Mouse (Mus musculus) small intestine, adult 2 months (tissue): ENCODE measurements around the gene Car2. TPM values are rescaled to one million over a fixed set of nuclear protein-coding genes. Genes with fewer than 3 reads are reported as not detected.

Experiments
- H3K27ac ChIP-seq: fragments of 200-500 bp; 2 replicates; pipeline ENCODE4 v1.5.1; 2012; ENCODE audit warnings: low read depth, low read length, control low read depth, inconsistent platforms; ENCODE audit not compliant: insufficient read depth
- H3K27me3 ChIP-seq: fragments of 200-500 bp; 2 replicates; pipeline ENCODE4 v1.6.1; 2012; ENCODE audit warnings: mild to moderate bottlenecking, moderate library complexity, low read length, inconsistent platforms; ENCODE audit not compliant: control insufficient read depth, insufficient read depth
- H3K36me3 ChIP-seq: fragments of 200-500 bp; 2 replicates; pipeline ENCODE4 v1.6.1; 2012; ENCODE audit warnings: mild to moderate bottlenecking, low read length, control low read depth, inconsistent platforms; ENCODE audit not compliant: control insufficient read depth, insufficient read depth
- H3K4me1 ChIP-seq: fragments of 200-500 bp; 2 replicates; pipeline ENCODE4 v1.6.1; 2012; ENCODE audit warnings: low read length, inconsistent platforms, mixed read lengths; ENCODE audit not compliant: control insufficient read depth, insufficient read depth, insufficient read length
- H3K4me3 ChIP-seq: fragments of 200-500 bp; 2 replicates; pipeline ENCODE4 v1.5.1; 2012; ENCODE audit warnings: low read depth, mild to moderate bottlenecking, control low read depth, inconsistent platforms, low read length, moderate library complexity
- CTCF ChIP-seq: fragments of 200-500 bp; IDR thresholded peaks from 2 replicates; pipeline ENCODE4 v1.5.1; 2012; ENCODE audit warnings: low read depth, mild to moderate bottlenecking, control low read depth, inconsistent platforms, low read length, moderate library complexity, mixed read lengths; ENCODE audit not compliant: insufficient replicate concordance, insufficient read length; ENCODE audit errors: extremely low read depth
- POLR2A ChIP-seq: fragments of 200-500 bp; IDR thresholded peaks from 2 replicates; pipeline ENCODE4 v1.6.1; 2012; ENCODE audit warnings: low read depth, mild to moderate bottlenecking, control low read depth, inconsistent platforms, low read length, moderate library complexity
- WGBS: fragments of 180-500 bp; shearing (Covaris S2); methylation state at CpG from one replicate; pipeline ENCODE4 v1.1.7; 2018; 5-methylcytosine and 5-hydroxymethylcytosine counted together
- polyA plus RNA-seq: library from polyadenylated mRNA; depleted of rRNA; stranded (reverse); fragments of >200 nt; gene quantifications from 2 replicates; pipeline ENCODE4 v1.2.3, GENCODE M21; 2012

Car2 gene
- polyA plus RNA-seq, 1 experiment: 23.6 TPM

- 90% methylated on average over 2 of the region's 2 CpGs for WGBS
- no peak for TF ChIP-seq POLR2A
- TF ChIP-seq CTCF: no peak
- H3K27me3 ChIP-seq: no peaks in the 10 kb centered on the region
- no peaks in the 10 kb centered on the region for H3K36me3 ChIP-seq
- H3K4me1 ChIP-seq: no peaks in the 10 kb centered on the region
- no peak overlapping the region for H3K4me3 ChIP-seq
- no peak overlapping the region for H3K27ac ChIP-seq
These were observed 2.5 kb downstream of the Car2 start for GRCm38 (mm10) chr3:14888549-14888948.

- no peak for TF ChIP-seq POLR2A
- TF ChIP-seq CTCF: no peak
- Histone ChIP-seq H3K27me3 (no peaks in the 10 kb centered on the region), H3K4me3 (no peak overlapping the region), H3K36me3 (no peaks in the 10 kb centered on the region), H3K27ac (no peak overlapping the region), H3K4me1 (no peaks in the 10 kb centered on the region)
- 83% methylated on average over 2 of the region's 2 CpGs for WGBS
These were observed 3.0 kb downstream of the Car2 start for GRCm38 (mm10) chr3:14889085-14889484.

GRCm38 (mm10) chr3:14889716-14890409 is 3.8 kb downstream of the Car2 start:
- Histone ChIP-seq H3K4me1 (no peaks in the 10 kb centered on the region), H3K4me3 (no peak overlapping the region), H3K27ac (no peak overlapping the region), H3K27me3 (no peaks in the 10 kb centered on the region), H3K36me3 (no peaks in the 10 kb centered on the region)
- WGBS: 81% methylated on average over 4 of the region's 4 CpGs
- no peak for TF ChIP-seq CTCF
- no peak for TF ChIP-seq POLR2A

GRCm38 (mm10) chr3:14892991-14893390 is 6.9 kb downstream of the Car2 start:
- Histone ChIP-seq H3K4me1 (no peaks in the 10 kb centered on the region), H3K27ac (no peak overlapping the region), H3K4me3 (no peak overlapping the region), H3K27me3 (no peaks in the 10 kb centered on the region), H3K36me3 (peaks cover 4% of the 10 kb centered on the region; the same call in 1 of the 2 replicates)
- 82% methylated on average over 3 of the region's 3 CpGs for WGBS
- TF ChIP-seq CTCF: no peak
- no peak for TF ChIP-seq POLR2A

- 68% methylated on average over 5 of the region's 5 CpGs for WGBS
- no peak for TF ChIP-seq CTCF
- no peak for TF ChIP-seq POLR2A
- H3K4me3 ChIP-seq: no peak overlapping the region
- no peak overlapping the region for H3K27ac ChIP-seq
- no peaks in the 10 kb centered on the region for H3K4me1 ChIP-seq
- no peaks in the 10 kb centered on the region for H3K27me3 ChIP-seq
- peaks cover 5% of the 10 kb centered on the region; the same call in 1 of the 2 replicates for H3K36me3 ChIP-seq
These were observed 7.6 kb downstream of the Car2 start for GRCm38 (mm10) chr3:14893700-14894099.

- H3K36me3 ChIP-seq: peaks cover 7% of the 10 kb centered on the region
- whole genome bisulfite sequencing: 91% methylated on average over 3 of the region's 3 CpGs
- no peak overlapping the region for H3K27ac ChIP-seq
- no peak overlapping the region for H3K4me3 ChIP-seq
- H3K4me1 ChIP-seq: no peaks in the 10 kb centered on the region
- no peaks in the 10 kb centered on the region for H3K27me3 ChIP-seq
- no peak for TF ChIP-seq POLR2A
- TF ChIP-seq CTCF: no peak
These were observed 9.3 kb downstream of the Car2 start for GRCm38 (mm10) chr3:14895333-14895732.

- Histone ChIP-seq H3K4me1 (no peaks in the 10 kb centered on the region), H3K36me3 (peaks cover 7% of the 10 kb centered on the region), H3K27ac (no peak overlapping the region), H3K4me3 (no peak overlapping the region), H3K27me3 (no peaks in the 10 kb centered on the region)
- 83% methylated on average over 6 of the region's 6 CpGs for WGBS
- TF ChIP-seq CTCF (no peak), POLR2A (no peak)
These were observed 11.7 kb downstream of the Car2 start for GRCm38 (mm10) chr3:14897770-14898169.

GRCm38 (mm10) chr3:14903380-14903779 is 17.3 kb downstream of the Car2 start:
- H3K27ac ChIP-seq: no peak overlapping the region
- whole genome bisulfite sequencing: 86% methylated on average over 3 of the region's 3 CpGs
- TF ChIP-seq POLR2A: no peak
- no peak for TF ChIP-seq CTCF
- peaks cover 3% of the 10 kb centered on the region; the same call in 1 of the 2 replicates for H3K36me3 ChIP-seq
- H3K4me3 ChIP-seq: no peak overlapping the region
- H3K27me3 ChIP-seq: no peaks in the 10 kb centered on the region
- H3K4me1 ChIP-seq: no peaks in the 10 kb centered on the region
